Mouse (Mus musculus) cerebellum, postnatal 14 days (tissue): Measurements from ENCODE around the gene Sema6b.

Source experiments
- DNase-seq, 2 experiments: peaks; one replicate each; pipeline ENCODE4 v3.0.0; 2021; ENCODE audit warnings: mixed read lengths in 2 of 2

Gene Sema6b

DNA sequence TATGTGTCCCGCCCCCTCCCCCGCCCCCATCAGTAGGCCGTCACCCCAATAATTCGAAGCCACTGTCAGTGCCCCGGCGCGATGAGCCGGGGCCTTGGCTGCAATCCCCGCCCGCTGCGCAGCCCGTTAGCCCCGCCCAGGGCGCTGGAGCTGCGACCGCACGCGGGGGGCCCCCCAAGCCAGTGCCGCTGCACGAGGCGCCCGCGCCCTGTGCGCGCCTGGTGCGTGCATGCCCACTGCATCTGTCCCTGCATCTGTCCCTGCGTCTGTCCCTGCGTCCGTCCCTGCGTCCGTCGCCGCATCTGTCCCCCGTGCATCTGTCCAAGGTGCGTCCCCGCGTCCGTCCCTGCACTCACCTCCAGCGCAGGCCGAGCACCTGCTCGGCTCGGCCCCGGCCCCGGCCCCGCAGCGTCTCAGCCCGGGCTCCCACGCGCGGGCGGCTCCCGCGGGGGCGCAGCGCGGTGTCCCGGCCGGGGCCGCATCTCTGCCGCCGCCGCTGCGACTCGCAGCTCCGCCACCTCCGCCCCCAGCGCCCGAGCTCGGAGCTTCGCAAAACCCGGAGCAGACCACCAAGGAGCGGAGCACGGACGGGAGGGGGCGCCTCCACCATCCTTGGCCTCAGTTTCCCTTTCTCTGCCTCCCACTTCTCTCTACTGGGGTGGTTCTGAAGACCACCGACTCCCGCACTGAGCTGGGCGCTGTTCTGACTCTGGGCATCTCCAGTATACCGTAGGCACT, at the start of gene Sema6b:
Sema6b (minus strand) TSS at position 486 of the 738 bp plus-strand sequence.
- DNase-seq, result peak; percentile 91

DNA sequence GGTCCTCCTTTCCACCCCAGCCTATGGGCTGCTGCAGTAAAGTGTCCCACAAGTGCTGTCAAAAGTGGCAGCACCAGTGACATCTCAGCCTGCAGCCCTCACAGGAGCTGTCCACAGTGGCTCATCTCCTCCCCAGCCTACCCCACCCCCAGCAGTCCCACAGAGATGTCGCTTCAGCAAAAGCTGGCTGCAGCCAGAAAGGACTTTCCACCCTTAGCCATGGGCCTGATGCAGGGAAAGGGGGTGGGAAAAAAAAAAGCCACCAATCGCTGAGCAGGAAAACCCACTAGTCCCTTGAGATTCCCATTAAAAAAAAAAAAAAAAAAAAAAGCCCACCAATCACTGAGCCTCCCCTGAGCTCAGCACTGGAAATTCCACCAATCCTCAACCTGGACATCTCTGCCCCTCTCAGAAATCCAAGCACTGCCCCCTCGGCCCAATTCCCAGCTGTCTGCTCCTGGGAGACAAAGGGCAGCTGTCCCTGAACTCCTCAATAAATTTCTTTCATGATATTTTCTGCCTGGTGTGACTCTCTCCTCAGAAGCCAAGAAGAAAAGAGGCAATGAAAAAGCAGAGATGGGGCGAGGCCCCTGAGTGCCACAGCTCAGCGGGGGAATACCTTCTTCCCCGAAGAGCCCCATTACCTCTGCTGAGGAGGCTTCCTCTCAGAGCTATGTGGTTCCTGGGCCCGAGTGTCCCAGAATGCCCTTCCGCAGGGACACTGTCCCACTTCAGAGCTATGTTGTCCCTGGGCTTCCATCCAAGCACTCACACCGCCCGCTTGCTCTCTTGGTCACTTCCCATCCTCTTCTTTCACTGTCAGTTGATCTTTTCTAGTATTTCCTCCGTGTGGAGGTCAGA, 45.4 kb upstream of the Sema6b start:
- peak; percentile 55 to 63 for DNase-seq

DNA sequence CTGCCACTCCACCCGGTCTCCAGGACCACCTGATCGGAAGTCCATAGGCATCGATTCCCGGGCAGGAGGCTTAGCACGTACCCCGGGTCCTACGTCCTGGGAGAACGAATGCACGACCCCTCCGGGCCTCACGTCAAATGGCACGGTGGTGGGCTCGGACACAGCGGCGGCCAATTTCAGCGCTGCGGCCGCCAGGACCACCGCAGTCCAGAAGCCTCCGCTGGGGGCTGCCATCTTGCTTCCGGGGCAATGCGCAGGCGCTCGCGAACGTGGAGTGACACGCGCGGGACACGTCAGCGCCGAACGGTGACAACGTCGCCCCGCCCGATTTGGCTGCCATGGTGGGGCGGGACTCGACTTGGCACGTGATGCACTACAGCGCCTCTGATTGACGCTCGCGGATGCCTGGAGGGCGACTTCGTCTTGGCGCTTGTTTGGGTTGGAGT, 43.5 kb upstream of the Sema6b start, which contains the start of gene Mydgf:
Mydgf (minus strand) TSS at position 263 of the 446 bp plus-strand sequence.
- DNase-seq, result peak; percentile 98

DNA sequence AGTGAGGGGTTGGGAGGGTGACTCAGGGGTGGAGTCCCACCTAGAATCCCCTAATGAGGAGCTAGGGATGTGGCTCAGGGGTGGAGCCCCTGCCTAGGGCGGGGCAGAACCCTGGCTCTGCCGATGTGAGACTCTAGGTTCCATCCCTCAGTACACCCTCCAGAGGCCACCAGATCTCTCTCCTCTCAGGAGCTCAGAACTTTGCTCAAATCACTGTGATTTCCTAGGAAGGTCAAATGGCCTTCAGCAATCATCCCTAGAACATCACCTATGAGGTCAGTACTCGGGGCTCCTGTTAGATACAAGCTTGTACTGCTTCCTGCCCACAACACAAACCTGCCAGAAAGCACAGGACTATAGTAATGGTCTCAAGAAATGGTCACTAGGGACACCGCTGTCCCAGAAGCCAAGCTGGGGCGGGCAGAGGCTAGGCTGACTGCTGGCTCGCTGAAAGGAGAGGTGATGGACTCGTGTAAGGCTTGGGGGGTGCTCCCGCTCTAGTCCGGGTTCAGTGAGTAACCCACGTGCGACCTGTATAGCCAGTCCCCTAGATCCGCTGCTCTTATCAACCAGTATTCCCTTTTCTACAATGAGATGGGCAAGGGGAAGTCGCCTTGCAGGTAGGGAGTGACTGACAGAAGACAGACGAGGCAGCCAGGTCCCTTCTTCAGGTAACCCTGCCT, 43.0 kb upstream of the Sema6b start:
- no peak for DNase-seq

DNA sequence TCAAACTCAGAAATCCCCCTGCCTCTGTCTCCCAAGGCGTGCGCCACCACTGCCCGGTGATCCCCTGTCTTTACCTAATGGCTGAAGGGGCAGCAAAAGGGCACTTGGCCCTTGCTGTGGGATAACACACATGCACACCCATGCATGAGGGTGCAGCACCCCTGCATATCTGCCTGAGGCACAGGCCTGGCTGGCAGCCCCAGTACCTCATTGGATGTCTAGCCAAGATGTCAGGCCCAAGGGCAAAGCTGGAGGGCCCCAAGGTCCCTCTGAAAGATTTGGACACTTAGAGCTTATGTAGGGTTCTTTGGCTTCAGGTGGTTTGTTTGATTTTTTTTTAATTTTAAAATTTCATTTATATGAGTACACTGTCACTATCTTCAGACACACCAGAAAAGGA, 35.3 kb upstream of the Sema6b start:
- no peak for DNase-seq

DNA sequence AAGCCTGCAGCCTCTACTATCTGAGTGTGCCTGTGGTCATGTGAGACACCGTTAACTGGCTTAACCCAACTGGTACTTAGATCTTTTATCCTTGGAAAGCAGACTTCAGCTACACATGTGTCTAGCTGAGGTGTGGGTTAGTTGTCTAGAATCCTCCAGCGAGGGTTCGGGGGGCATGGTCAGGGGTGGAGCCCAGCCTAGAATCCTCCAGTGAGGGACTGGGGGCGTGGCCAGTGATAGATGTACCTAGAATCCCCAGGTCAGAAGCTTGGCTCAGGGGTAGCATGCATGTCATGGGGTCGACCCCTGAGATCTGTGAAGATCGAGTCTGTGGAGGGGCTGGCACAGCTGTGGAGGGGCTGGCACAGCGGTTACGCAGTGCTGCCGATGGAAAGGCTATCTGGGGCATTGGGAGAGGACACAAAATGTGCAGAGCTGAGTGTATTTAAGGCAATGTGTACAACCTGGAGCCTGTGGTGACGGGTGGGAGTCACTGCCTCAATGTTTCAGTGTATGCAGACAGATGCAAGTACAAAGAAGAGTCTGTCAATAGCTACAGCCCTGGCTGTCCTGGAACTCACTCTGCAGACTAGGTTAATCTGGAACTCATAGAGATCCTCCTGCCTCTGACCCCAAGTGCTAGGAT, 33.4 kb upstream of the Sema6b start:
- DNase-seq, result no peak

DNA sequence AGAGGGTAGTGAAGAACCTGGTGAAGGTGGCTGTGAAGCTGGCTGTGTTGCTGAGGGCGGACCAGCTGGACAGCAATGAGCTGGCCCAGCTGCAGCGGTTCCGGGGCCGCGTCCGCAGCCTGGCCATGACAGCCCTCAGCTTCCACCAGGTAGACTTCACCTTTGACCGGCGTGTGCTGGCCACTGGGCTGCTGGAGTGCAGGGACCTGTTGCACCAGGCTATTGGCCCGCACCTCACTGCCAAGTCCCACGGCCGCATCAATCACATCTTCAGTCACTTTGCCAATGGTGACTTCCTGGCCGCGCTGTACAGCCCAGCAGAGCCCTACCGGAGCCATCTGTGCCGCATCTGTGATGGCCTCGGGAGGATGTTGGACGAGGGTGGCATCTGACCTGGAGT, 31.7 kb upstream of the Sema6b start:
- no peak for DNase-seq

DNA sequence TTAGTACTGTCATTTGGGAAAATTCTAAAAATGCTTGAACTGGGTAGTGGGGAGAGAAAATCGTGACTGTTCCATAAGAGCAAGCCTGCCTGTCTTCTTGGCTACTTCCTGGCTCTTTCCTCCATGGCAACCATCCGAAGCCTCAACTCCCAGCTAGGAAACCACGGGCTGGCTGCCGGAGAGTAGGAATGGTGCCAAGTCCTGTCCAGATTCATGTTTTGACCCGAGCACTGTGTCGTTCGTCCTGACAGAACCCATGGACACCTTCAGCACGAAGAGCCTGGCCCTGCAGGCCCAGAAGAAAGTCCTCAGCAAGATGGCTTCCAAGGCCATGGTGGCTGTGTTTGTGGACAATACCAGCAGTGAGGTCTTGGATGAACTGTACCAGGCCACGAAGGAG, 31.3 kb upstream of the Sema6b start:
- no peak for DNase-seq

DNA sequence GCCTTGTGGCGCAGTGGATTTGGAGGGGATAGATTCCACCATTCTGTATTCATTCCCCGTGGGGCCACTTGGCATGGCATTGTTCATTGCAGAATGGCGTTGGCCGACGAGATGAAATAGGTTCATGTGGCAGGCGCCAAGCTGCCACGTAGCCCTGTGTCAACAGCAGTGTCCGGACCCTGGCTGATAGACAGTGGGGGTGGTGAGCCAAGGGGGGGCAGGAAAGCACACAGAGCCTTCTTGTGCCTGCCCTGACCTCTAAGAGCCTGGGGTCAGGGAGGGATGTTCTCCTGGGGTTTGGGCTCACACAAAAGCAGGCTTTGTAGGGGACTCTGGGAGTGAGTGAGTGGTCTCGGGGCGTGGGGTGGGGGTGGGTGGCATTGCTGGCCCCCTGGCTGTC, 30.5 kb upstream of the Sema6b start:
- DNase-seq, result no peak

DNA sequence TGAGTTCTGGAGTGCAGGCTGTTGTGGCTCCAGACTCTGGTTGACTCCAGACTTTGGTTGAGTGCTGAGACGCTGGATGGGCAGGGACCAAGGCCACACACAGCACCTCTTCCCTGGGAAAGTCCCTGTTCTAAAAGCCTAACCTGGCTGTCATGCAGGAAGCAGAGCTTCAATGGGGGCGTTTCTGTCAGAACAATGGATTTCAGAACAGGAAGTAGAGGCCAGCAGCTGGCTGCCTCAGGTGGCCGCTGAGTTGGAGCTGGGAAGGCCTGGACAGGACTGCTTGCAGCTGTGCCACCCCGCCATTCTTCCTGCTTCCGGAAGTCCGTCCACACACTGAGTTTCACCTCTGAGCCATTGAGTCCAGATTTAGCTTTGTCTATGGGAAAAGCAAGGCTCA, 29.7 kb upstream of the Sema6b start:
- no peak for DNase-seq

DNA sequence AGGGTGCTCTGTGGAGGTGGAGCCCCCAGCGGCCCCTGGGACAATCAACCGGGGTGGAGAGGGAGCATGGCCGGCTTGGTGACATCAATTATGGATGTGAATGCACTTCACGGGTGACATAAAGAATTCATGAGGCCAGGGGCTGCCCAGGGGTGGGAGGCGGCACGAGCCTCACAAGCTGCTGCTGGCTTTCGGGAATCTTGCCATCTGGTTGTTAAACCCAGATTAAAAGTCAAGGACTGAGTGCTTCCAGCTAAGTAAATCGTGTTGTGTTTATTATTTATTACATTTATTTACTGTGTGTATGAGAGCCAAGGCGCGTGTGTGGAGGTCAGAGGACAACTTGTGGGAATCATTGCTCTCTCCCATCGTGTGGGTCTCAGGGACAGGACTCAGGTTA, 25.5 kb upstream of the Sema6b start:
- no peak for DNase-seq

DNA sequence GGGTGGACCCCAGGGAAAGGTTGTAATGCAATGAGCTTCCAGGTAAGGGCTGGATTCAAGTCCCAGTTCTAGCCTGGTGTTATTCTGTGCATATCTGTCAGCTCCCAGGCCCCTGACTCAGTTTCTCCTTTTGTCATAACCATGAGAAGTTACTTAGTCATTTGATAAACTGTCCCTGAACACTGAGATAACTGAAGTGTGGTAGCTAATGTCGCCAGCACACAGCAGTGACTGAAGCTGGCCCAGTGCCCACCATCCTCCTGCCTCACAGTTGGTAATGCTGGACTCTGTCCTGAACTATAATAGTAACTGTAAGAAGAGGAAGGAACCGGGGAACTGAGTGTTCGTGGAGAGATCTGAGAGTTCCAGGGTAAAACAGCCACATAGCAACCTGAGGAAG, 24.4 kb upstream of the Sema6b start:
- DNase-seq, result peak; percentile 36 to 53

DNA sequence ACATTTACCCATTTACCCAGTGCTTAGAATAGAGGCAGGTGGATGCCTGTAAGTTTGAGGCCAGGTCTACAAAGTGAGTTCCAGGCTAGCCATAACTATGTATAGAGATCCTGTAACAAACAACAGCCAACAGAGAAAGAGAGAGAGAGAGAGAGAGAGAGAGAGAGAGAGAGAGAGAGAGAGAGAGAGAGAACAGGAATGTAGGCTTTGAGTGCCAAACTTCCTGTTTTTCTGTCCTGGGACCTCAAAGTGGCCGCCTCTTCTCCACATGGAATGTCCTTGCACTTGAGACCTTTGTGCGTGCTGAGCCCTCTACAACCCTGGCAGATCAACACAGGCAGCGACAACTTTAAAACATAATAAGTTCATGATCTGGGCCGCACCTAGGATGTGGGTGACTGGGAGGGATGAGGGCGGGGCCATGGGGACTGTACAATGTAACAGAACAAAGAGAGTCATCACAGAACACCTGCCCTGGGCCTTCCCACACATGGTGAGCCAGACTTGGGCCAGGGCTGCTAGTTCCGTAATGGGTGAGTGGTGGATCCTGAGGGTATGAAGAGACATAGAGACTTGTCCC, 23.5 kb upstream of the Sema6b start:
- no peak for DNase-seq

DNA sequence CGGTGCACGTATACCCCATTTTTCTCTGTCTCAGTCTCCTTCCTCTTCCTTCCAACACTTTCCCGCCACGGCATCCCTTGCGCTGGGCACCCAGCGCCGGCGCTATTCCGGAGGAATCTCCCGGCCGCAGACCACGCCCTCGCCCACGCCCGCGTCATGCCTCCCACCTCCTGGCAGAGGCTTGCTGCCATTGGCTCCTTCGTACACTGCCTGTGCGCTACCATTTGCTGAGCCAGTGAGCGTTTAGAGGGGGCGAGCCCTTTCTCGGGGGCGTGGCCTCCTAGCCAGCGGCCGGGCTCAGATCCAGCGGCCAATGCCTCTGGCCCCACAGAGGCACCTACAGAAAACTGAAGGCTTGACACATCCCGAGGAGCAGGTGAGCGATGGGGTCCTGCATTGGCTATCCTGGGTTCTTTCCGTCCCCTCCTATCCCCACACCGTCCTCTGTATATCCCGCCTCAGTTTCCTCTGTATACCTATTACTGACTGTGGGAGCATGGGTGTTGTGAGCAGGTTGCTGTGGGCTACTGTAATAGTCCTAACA, 22.2 kb upstream of the Sema6b start, which contains the start of gene Tnfaip8l1:
Tnfaip8l1 (plus strand) TSS at position 247 of the 544 bp plus-strand sequence.
- DNase-seq, result peak; percentile 93 to 96

DNA sequence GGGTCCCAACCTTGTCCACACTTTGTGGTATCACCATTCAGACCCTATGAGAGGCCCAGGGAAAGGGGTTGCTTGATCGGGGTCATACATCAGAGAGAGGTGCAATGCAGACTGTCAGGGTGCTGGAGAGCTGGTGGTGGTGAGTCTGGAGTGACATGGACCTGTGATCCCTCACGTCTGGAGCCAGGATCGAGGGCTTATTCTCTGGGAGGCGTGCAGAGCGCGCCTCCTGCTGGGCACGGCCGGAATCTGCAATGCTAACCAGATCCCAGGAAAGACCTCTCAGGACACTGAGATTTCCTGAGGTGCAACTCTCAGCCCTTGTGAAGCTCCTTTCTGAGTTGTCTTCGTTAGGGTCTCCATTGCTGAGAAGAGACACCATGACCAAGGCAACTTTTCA, 19.6 kb upstream of the Sema6b start:
- peak; percentile 66 to 72 for DNase-seq

DNA sequence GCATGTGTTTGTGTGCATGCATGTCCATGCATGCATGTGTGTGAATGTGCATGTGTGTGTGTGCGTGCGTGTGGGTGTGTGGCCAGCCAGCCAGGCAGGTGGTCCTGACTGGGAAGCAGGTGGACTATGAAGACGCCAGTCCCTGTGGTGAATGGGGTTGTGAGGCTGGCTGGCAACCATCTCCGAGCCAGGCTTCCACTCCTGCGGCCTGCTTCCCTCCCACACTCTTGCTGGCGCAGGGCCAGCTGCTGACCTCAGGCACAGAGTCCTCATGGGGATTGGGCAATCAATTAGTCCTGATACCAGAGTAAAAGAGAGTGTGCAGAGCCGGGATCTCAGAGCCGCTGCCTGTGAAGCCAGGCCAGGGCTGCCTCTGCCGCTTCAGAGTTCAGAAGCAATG, 13.5 kb upstream of the Sema6b start:
- DNase-seq, result peak in 1 of 2 experiments; percentile 74

DNA sequence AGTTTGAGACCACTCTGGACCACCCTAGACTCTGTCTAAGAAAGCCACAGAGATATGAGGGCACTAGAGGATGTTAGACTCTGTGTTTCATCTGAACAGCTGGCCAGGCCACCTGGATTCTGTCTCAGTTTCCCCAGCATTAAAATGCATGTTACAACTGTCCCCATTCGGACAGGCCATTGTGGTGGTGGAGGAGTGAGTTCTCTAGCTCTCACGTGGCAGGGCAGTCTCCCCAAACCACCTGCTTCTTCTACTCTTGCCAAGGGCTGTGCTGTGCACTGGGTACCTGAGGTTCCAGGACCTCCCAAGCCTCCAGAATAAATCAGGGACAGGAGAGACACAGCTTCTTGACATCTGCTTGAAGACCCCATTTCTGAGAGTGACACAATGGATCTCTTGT, 9.8 kb upstream of the Sema6b start:
- no peak for DNase-seq

DNA sequence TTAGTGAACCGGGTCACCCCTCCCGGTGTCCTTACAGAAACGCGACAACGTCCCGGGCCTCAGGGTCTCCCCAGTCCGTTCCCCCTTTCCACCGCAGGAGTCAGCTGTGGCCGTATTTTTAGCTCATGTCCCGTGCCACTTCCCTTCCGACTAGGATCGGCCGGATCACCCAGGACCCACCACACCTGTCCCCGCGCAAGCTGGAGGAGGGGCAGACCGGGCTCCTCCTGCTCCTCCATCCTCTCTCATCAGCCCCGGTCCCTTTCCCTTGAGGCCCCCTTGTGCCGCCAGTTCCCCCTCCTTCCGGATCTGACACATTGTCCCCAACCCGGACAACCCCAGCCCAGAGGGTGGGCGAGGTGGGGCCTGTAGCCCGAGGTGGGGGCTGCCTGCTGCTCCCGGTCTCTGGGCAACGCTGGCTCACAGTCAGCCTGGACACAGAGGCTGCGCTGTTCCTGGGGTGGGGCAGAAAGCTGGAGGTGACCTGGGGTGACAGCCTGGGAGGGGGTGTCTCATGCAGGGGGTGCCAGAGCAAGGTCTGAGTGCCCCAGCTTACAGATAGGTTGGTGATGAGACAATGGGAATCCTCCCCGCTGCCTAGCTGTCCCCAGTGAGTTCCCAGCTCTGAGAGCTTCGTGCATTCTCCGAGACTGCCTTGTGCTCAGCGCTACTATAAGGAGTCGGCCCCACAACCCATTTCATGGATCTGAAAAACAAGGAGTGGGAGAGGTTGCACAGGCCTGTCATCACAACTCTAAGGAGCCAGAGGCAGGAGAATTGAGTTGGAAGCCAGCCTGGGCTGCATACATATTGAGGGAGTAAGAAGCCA, 8.9 kb upstream of the Sema6b start:
- DNase-seq, result no peak

DNA sequence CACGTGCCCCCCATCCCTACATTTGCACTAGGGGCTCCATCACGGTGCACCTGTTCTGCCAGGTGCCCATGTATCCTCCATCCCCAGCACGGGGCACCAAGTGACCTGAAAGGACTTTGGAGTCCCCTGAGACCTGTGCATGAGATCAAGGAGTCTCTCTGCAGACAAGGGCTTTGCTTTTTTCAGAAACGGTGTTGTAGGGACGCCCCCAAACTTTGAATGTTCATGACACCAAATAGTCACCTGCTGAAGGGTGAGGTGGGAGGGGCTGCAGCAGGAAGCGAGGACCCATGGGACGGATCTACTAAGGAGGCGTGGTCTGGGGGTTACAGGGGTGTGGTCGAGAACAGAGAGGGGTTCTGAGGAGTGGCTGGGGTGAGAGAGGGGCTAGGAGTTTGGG, 8.1 kb upstream of the Sema6b start:
- no peak for DNase-seq

DNA sequence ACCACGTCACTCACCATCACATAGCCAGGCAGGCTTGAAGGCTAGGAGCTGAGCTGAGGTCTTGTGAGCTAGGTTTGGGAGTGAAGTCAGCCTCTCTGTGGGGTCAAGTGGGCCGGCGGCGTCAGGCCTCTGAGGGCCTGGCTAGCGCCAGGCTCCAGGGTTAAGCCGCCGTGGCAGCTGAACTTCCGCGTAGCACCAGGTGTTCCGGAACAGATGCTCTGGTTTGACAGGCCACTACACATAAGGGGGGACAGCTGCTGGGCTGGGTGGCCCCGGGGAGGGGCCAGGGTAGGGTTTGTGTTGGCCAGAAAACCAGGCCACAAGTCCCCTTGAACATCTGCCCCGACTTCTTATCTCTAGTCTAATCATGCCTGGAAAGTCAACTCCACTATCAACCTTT, 7.3 kb upstream of the Sema6b start:
- no peak for DNase-seq

DNA sequence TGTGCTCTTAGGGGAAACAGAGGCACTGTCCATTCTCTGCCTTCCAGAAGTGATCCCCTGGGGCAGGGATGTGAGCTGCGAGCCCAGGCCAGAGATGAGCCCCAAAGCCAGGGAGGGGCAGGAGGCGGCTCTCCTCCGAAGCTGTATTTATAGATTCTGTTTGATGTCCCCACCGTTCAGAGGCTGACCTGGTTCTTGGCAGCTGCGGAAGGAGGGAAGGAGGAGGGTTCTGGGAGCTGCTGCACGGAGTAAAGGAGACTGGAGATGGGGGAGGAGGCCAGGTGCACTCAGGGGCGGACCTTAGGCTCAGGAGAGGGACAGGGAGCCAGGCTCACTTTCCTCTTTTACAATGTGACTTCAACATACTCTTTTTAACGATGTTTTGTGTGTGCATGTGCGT, 6.0 kb upstream of the Sema6b start:
- DNase-seq, result no peak
